ENCODE assay signal across 13 mouse cellular contexts in genomic region chrX:151018798-151019197, GRCm38 (mm10). TPM values are rescaled to one million over a fixed set of nuclear protein-coding genes. Genes with fewer than 3 reads are reported as not detected.
A peak's percentile ranks its signal among the peaks of the same experiment; 100 is the strongest.
DNase-seq lines count a peak whose midpoint lies in the region; ATAC-seq and TF ChIP-seq lines count a peak whose summit lies in the region.
"Had no signal": no experiment of that assay in that cellular context is flagged by ENCODE, and none has a peak within 500 bp of the region (broad histone marks: within the 10 kb centered on the region; RNA-seq: fewer than 3 reads in every experiment).

No protein-coding gene starts in this region.

- no peak for ATAC-seq in heart, embryonic 11.5 days (replicated peaks; ENCODE audit: insufficient number of reproducible peaks, low FRiP score, low TSS enrichment)
- ATAC-seq in forebrain, embryonic 15.5 days (replicated peaks): no peak
- no peak for ATAC-seq in limb, embryonic 13.5 days (ENCODE audit: low FRiP score, low read depth)
- ATAC-seq: Patski had no signal

- no peak overlapping the region for H3K9ac ChIP-seq in heart, embryonic 11.5 days (ENCODE audit: low read depth, low read length)
- peak overlapping the region; percentile 86 for H3K9ac ChIP-seq in ES-Bruce4 (ENCODE audit: low read depth, poor library complexity, severe bottlenecking)
- H3K9ac ChIP-seq in forebrain, embryonic 15.5 days (replicated peaks): no peak overlapping the region
- H3K9ac ChIP-seq in limb, embryonic 13.5 days: no peak overlapping the region
- H3K9ac ChIP-seq: embryonic facial prominence, embryonic 12.5 days had no signal

- H3K4me2 ChIP-seq in heart, embryonic 11.5 days: peak overlapping the region; percentile 62
- peak overlapping the region; percentile 44 for H3K4me2 ChIP-seq in forebrain, embryonic 15.5 days (replicated peaks)
- peak overlapping the region; percentile 56 for H3K4me2 ChIP-seq in limb, embryonic 13.5 days (replicated peaks)

- no peak overlapping the region for H3K27ac ChIP-seq in heart, embryonic 11.5 days (ENCODE audit: low read depth, low read length)
- H3K27ac ChIP-seq in ES-Bruce4 (ENCODE audit: insufficient read depth, low read length): peak overlapping the region; percentile 70
- no peak overlapping the region for H3K27ac ChIP-seq in forebrain, embryonic 15.5 days (replicated peaks)
- no peak overlapping the region for H3K27ac ChIP-seq in limb, embryonic 13.5 days
- H3K27ac ChIP-seq: embryonic facial prominence, embryonic 12.5 days had no signal

- peaks cover 2% of the 10 kb centered on the region; the same call in 1 of the 2 replicates for H3K4me1 ChIP-seq in heart, embryonic 11.5 days (ENCODE audit: control insufficient read depth, insufficient read depth, low read length)
- no peaks in the 10 kb centered on the region for H3K4me1 ChIP-seq in ES-Bruce4 (ENCODE audit: control insufficient read depth, insufficient read depth, low read length)
- peaks cover 9% of the 10 kb centered on the region; the same call in 1 of the 2 replicates for H3K4me1 ChIP-seq in forebrain, embryonic 15.5 days
- H3K4me1 ChIP-seq in limb, embryonic 13.5 days: no peaks in the 10 kb centered on the region

- TF ChIP-seq POLR2A in ES-Bruce4 (IDR thresholded peaks at IDR 0.05; ENCODE audit: insufficient read depth, low read length): no peak

- DNase-seq in heart, postnatal 25 days (ENCODE audit: low spot score): no peak
- no peak for DNase-seq in retina, embryonic 14.5 days (ENCODE audit: low spot score)
- no peak for DNase-seq in frontal cortex, postnatal 14 days (ENCODE audit: low spot score in 2 of 2)
- no peak for DNase-seq in ovary, adult 18-20 months (ENCODE audit: low spot score)
- DNase-seq: adrenal gland, postnatal 36 days; liver; thymus, postnatal 14 days had no signal

- TF ChIP-seq CTCF in ES-Bruce4 (IDR thresholded peaks at IDR 0.05; ENCODE audit: low read depth, low read length): no peak

- no peak for TF ChIP-seq EP300 in ES-Bruce4 (IDR thresholded peaks at IDR 0.05; ENCODE audit: insufficient read depth, low read depth, low read length)

- H3K4me3 ChIP-seq in heart, embryonic 11.5 days (ENCODE audit: low read depth, low read length): no peak overlapping the region
- no peak overlapping the region for H3K4me3 ChIP-seq in ES-Bruce4 (ENCODE audit: low read depth, low read length)
- no peak overlapping the region for H3K4me3 ChIP-seq in forebrain, embryonic 15.5 days
- peak overlapping the region; percentile 49; the same call in 1 of the 2 replicates for H3K4me3 ChIP-seq in limb, embryonic 13.5 days

- H3K9me3 ChIP-seq in heart, embryonic 11.5 days (replicated peaks; ENCODE audit: control insufficient read depth, low read length): no peaks in the 10 kb centered on the region
- no peaks in the 10 kb centered on the region for H3K9me3 ChIP-seq in ES-Bruce4 (replicated peaks; ENCODE audit: control insufficient read depth, insufficient read depth, low read length, poor library complexity, severe bottlenecking)
- H3K9me3 ChIP-seq in forebrain, embryonic 15.5 days: no peaks in the 10 kb centered on the region
- no peaks in the 10 kb centered on the region for H3K9me3 ChIP-seq in limb, embryonic 13.5 days
- H3K9me3 ChIP-seq: embryonic facial prominence, embryonic 12.5 days had no signal

- 64% methylated on average over 3 of the region's 3 CpGs for WGBS in heart, embryonic 11.5 days (ENCODE audit: insufficient replicate concordance)
- WGBS in forebrain, embryonic 15.5 days: 89% methylated on average over 3 of the region's 3 CpGs
- 92% methylated on average over 3 of the region's 3 CpGs for WGBS in limb, embryonic 13.5 days

- H3K36me3 ChIP-seq in heart, embryonic 11.5 days (ENCODE audit: control insufficient read depth, insufficient read depth, low read length): no peaks in the 10 kb centered on the region
- peaks cover 11% of the 10 kb centered on the region for H3K36me3 ChIP-seq in ES-Bruce4 (ENCODE audit: control insufficient read depth, insufficient read depth, low read length, poor library complexity, severe bottlenecking)
- no peaks in the 10 kb centered on the region for H3K36me3 ChIP-seq in forebrain, embryonic 15.5 days
- H3K36me3 ChIP-seq in limb, embryonic 13.5 days: peaks cover 5% of the 10 kb centered on the region; the same call in 1 of the 2 replicates

- no peaks in the 10 kb centered on the region for H3K27me3 ChIP-seq in heart, embryonic 11.5 days (ENCODE audit: control insufficient read depth, insufficient read depth, low read length)
- H3K27me3 ChIP-seq in ES-Bruce4 (ENCODE audit: control insufficient read depth, insufficient read depth, low read length, poor library complexity, severe bottlenecking): no peaks in the 10 kb centered on the region
- H3K27me3 ChIP-seq in forebrain, embryonic 15.5 days: no peaks in the 10 kb centered on the region
- H3K27me3 ChIP-seq in limb, embryonic 13.5 days: peaks cover 3% of the 10 kb centered on the region; the same call in 1 of the 2 replicates
- H3K27me3 ChIP-seq: embryonic facial prominence, embryonic 12.5 days had no signal

- intact Hi-C loops in heart, postnatal 25 days (cut with DNase I): loop anchor here (10.0 kb wide), 1 partner anchor 76 kb away; the partner anchor contains the start of gene Tsr2

RNA-seq across cellular contexts. Expression of gene Gnl3l, which starts 1.7 kb away (rescaled TPM):
- polyA plus RNA-seq in heart, embryonic 11.5 days (2014; fragmentation: Nextera tagmentation; extraction: Ambion mirVana): 27.0 and 29.4 TPM in 2 replicates
- total RNA-seq in heart, postnatal 25 days (2021): 10 to 100 TPM; 34.9 to 40.3 TPM
- polyA plus RNA-seq in ES-Bruce4 (2011; ENCODE audit: insufficient read depth, insufficient read length, low read depth, missing spikeins): 146 and 153 TPM in 2 replicates
- polyA plus RNA-seq in forebrain, embryonic 15.5 days (2015; fragmentation: Nextera tagmentation; extraction: Ambion mirVana): 59.6 and 61.5 TPM in 2 replicates
- 26.4 and 26.5 TPM in 2 replicates for polyA plus RNA-seq in limb, embryonic 13.5 days (2015; fragmentation: Nextera tagmentation; extraction: Ambion mirVana)

RNA-seq across cellular contexts. Expression of gene Fgd1, which starts 27.2 kb away (rescaled TPM):
- 5.8 and 6.4 TPM in 2 replicates for polyA plus RNA-seq in heart, embryonic 11.5 days (2014; fragmentation: Nextera tagmentation; extraction: Ambion mirVana)
- 10 to 100 TPM in 1 of 2 experiments, 1 to 10 TPM in 1; 9.2 to 10.9 TPM for total RNA-seq in heart, postnatal 25 days (2021)
- polyA plus RNA-seq in ES-Bruce4 (2011; ENCODE audit: insufficient read depth, insufficient read length, low read depth, missing spikeins): 89.9 and 92.5 TPM in 2 replicates
- 10.6 and 12.4 TPM in 2 replicates for polyA plus RNA-seq in forebrain, embryonic 15.5 days (2015; fragmentation: Nextera tagmentation; extraction: Ambion mirVana)
- polyA plus RNA-seq in limb, embryonic 13.5 days (2015; fragmentation: Nextera tagmentation; extraction: Ambion mirVana): 15.5 and 16.3 TPM in 2 replicates
